Mouse (Mus musculus): Measurements from ENCODE around the gene Hist2h2bb.

DNA sequence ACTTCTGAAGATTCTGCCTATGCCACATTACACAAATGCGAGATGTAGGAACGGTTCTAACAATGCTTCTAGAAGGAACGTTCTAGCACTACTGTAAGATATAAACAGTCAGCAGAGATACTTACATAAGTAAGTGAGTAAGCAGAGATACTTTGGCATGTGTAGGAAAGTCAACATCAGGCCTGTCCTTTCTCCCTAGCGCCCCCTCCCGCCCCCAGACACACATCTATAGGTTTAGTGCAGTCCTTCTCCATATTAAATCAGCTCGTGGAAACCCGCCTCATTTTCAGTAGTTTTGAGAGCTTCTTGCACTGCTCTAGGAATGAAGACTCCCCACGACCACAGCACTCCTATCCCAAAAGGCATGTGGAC lies 7.9 kb downstream of the Hist2h2bb start:
- no peak for TF ChIP-seq POLR2A (IDR thresholded peaks at IDR 0.05; ENCODE audit: borderline replicate concordance, insufficient read depth, low read length)
- TF ChIP-seq CTCF (IDR thresholded peaks at IDR 0.05; ENCODE audit: borderline replicate concordance, insufficient read depth, low read depth, low read length): no peak
